Comparison of ENCODE assay signal across 24 mouse cellular contexts in genomic region chr3:132756274-132756673, GRCm38 (mm10).
DNase-seq lines count a peak whose midpoint lies in the region; ATAC-seq and TF ChIP-seq lines count a peak whose summit lies in the region.
"Had no signal": no experiment of that assay in that cellular context is flagged by ENCODE, and none has a peak within 500 bp of the region (broad histone marks: within the 10 kb centered on the region; RNA-seq: fewer than 3 reads in every experiment).

No protein-coding gene starts in this region.

- no peaks in the 10 kb centered on the region for H3K27me3 ChIP-seq in splenic B cell, adult 2 months (ENCODE audit: control insufficient read depth, insufficient read depth, low read length, poor library complexity, severe bottlenecking)
- H3K27me3 ChIP-seq in intestine, postnatal 0 days (replicated peaks; ENCODE audit: control insufficient read depth, insufficient read depth, low read length) = no peaks in the 10 kb centered on the region
- no peaks in the 10 kb centered on the region for H3K27me3 ChIP-seq in midbrain, embryonic 16.5 days (ENCODE audit: control insufficient read depth, insufficient read depth, low read depth, low read length)
- H3K27me3 ChIP-seq: embryonic facial prominence, embryonic 13.5 days; forebrain, embryonic 12.5 days; forebrain, embryonic 15.5 days; hindbrain, embryonic 12.5 days; hindbrain, embryonic 15.5 days had no signal

- H3K4me3 ChIP-seq in intestine, postnatal 0 days (ENCODE audit: low read depth, low read length) = no peak overlapping the region
- H3K4me3 ChIP-seq in midbrain, embryonic 16.5 days (ENCODE audit: low read depth, low read length) = no peak overlapping the region
- H3K4me3 ChIP-seq: embryonic facial prominence, embryonic 10.5 days; embryonic facial prominence, embryonic 13.5 days; erythroblast, embryonic 14.5 days; forebrain, embryonic 12.5 days; forebrain, embryonic 15.5 days; hindbrain, embryonic 12.5 days; hindbrain, embryonic 15.5 days had no signal

- no peak overlapping the region for H3K27ac ChIP-seq in intestine, postnatal 0 days (ENCODE audit: low read depth, low read length)
- no peak overlapping the region for H3K27ac ChIP-seq in midbrain, embryonic 16.5 days (ENCODE audit: low read length)
- H3K27ac ChIP-seq: embryonic facial prominence, embryonic 10.5 days; embryonic facial prominence, embryonic 13.5 days; forebrain, embryonic 12.5 days; forebrain, embryonic 15.5 days; hindbrain, embryonic 12.5 days; hindbrain, embryonic 15.5 days had no signal

- WGBS in intestine, postnatal 0 days = 71% methylated on average over 1 of the region's 1 CpGs
- WGBS in midbrain, embryonic 16.5 days = 84% methylated on average over 1 of the region's 1 CpGs

- DNase-seq in A20 (ENCODE audit: low read depth, low spot score) (peak; percentile 43), R1 (ENCODE audit: low read depth, low spot score) (peak; percentile 13)
- DNase-seq in induced T-regulatory cell, adult 2 months (ENCODE audit: low read depth) = peak; percentile 4
- peak; percentile 39 for DNase-seq in splenic B cell, adult 2 months (ENCODE audit: low read depth, low spot score)
- DNase-seq in heart, adult 18-20 months = no peak
- DNase-seq: adrenal gland, adult 2 months; adrenal gland, postnatal 14 days; B cell, adult 2 months; cerebellum, adult 11 months; cerebellum, adult 2 months; cerebellum, adult 9-11 months; cerebellum, postnatal 25 days; embryo, embryonic 11 days; gastrocnemius, postnatal 25 days had no signal

- H3K4me1 ChIP-seq in intestine, postnatal 0 days (replicated peaks; ENCODE audit: control insufficient read depth, insufficient read depth, low read length) = no peaks in the 10 kb centered on the region
- no peaks in the 10 kb centered on the region for H3K4me1 ChIP-seq in midbrain, embryonic 16.5 days (ENCODE audit: control insufficient read depth, insufficient read depth, low read length)
- H3K4me1 ChIP-seq: embryonic facial prominence, embryonic 10.5 days; embryonic facial prominence, embryonic 13.5 days; forebrain, embryonic 12.5 days; forebrain, embryonic 15.5 days; hindbrain, embryonic 12.5 days; hindbrain, embryonic 15.5 days had no signal

- no peaks in the 10 kb centered on the region for H3K9me3 ChIP-seq in intestine, postnatal 0 days (ENCODE audit: control insufficient read depth)
- no peaks in the 10 kb centered on the region for H3K9me3 ChIP-seq in midbrain, embryonic 16.5 days (replicated peaks; ENCODE audit: control insufficient read depth, low read length, poor library complexity, severe bottlenecking)
- H3K9me3 ChIP-seq: embryonic facial prominence, embryonic 10.5 days; embryonic facial prominence, embryonic 13.5 days; forebrain, embryonic 12.5 days; forebrain, embryonic 15.5 days; hindbrain, embryonic 12.5 days; hindbrain, embryonic 15.5 days had no signal

- no peaks in the 10 kb centered on the region; the same call in 1 of the 2 replicates for H3K36me3 ChIP-seq in splenic B cell, adult 2 months (ENCODE audit: control insufficient read depth, insufficient read depth, low read length, poor library complexity, severe bottlenecking)
- H3K36me3 ChIP-seq in intestine, postnatal 0 days (ENCODE audit: control insufficient read depth, insufficient read depth) = peaks cover 23% of the 10 kb centered on the region
- H3K36me3 ChIP-seq in midbrain, embryonic 16.5 days (ENCODE audit: control insufficient read depth, insufficient read depth, low read length) = peaks cover 10% of the 10 kb centered on the region

- no peak for ATAC-seq in intestine, postnatal 0 days
- ATAC-seq in midbrain, embryonic 16.5 days = no peak
- ATAC-seq: forebrain, embryonic 15.5 days had no signal

- no peak overlapping the region for H3K9ac ChIP-seq in intestine, postnatal 0 days (ENCODE audit: low read depth, low read length)
- H3K9ac ChIP-seq in midbrain, embryonic 16.5 days (ENCODE audit: low read depth, low read length) = no peak overlapping the region
- H3K9ac ChIP-seq: embryonic facial prominence, embryonic 13.5 days; forebrain, embryonic 12.5 days; forebrain, embryonic 15.5 days; hindbrain, embryonic 12.5 days; hindbrain, embryonic 15.5 days had no signal

- TF ChIP-seq CTCF in intestine, postnatal 0 days (IDR thresholded peaks at IDR 0.05; ENCODE audit: low read depth) = no peak

- no peak overlapping the region for H3K4me2 ChIP-seq in intestine, postnatal 0 days (replicated peaks; ENCODE audit: low read depth)
- H3K4me2 ChIP-seq in midbrain, embryonic 16.5 days (ENCODE audit: low read length) = no peak overlapping the region
- H3K4me2 ChIP-seq: embryonic facial prominence, embryonic 13.5 days; forebrain, embryonic 12.5 days; forebrain, embryonic 15.5 days; heart, embryonic 11.5 days; hindbrain, embryonic 12.5 days; hindbrain, embryonic 15.5 days had no signal

Comparison
In these comparisons a context has a peak if more than half of its experiments do, and no peak if none do; other contexts are left out.
1. DNase-seq: peak in A20 (single experiment), R1 (single experiment), induced T-regulatory cell, adult 2 months (single experiment) and splenic B cell, adult 2 months (single experiment); none in heart, adult 18-20 months (0 of 2).